Mouse (Mus musculus): ENCODE data around the gene Gm21409.
"Not testable (repeated sequence)": the region's sequence is repeated elsewhere in the genome, so short reads cannot be mapped to it uniquely, and the experiment has no call there.

Gm21409 gene

GRCm38 (mm10) chrY:84746385-84746784 is at the start of gene Gm21409:
Gene Gm21409, plus strand, starts transcription at chrY:84746685.
- not testable (repeated sequence) for DNase-seq (ENCODE audit: low spot score)

All from T-cell, adult 2 months (primary cell).